Mouse (Mus musculus): ENCODE measurements around the gene Faf1. TPM values are rescaled to one million over a fixed set of nuclear protein-coding genes. Genes with fewer than 3 reads are reported as not detected.

The Faf1 gene
- total and polyA plus RNA-seq, 3 experiments = 34.9 to 52.8 (median 38.2) TPM

- Histone ChIP-seq H3K4me3 (replicated peaks in 1 of 3; ENCODE audit: low read depth in 2 of 3, low read length in 2 of 3, poor library complexity in 1 of 3) (no peak overlapping the region), H3K79me2 (replicated peaks; ENCODE audit: control insufficient read depth, extremely low read depth, insufficient read depth, poor library complexity, severe bottlenecking) (no peaks in the 10 kb centered on the region), H3K27ac (ENCODE audit: insufficient read depth, low read depth) (no peak overlapping the region), H3K9ac (ENCODE audit: insufficient read depth, low read depth) (no peak overlapping the region), H3K4me1 (ENCODE audit: control insufficient read depth in 1 of 2, insufficient read depth in 2 of 2) (peaks cover 0 to 8% of the 10 kb centered on the region in 2 experiments; a peak in 2 of 4 replicates), H3K9me3 (replicated peaks; ENCODE audit: low read length) (no peaks in the 10 kb centered on the region), H3K36me3 (replicated peaks in 1 of 2; ENCODE audit: control insufficient read depth in 1 of 2, insufficient read depth in 1 of 2, low read length in 1 of 2) (peaks cover 2 to 12% of the 10 kb centered on the region in 2 experiments), H3K4me2 (ENCODE audit: insufficient read depth, low read depth, poor library complexity, severe bottlenecking) (no peak overlapping the region), H3K27me3 (replicated peaks) (no peaks in the 10 kb centered on the region)
- in situ Hi-C loops (cut with MboI; ENCODE audit: low pct_ligation_motif_present, low pct_unique_long_range_greater_than_20kb, low sequenced_read_pairs) (no loop called here), dilution Hi-C loops (cut with MboI; ENCODE audit: extremely low pct_ligation_motif_present, extremely low pct_unique_long_range_greater_than_20kb, low sequenced_read_pairs) (no loop called here)
- DNase-seq (ENCODE audit: extremely low read depth) = no peak
- TF ChIP-seq MAX (IDR thresholded peaks at IDR 0.05; ENCODE audit: low read length) (no peak), TCF12 (IDR thresholded peaks at IDR 0.05; ENCODE audit: low read depth, low read length) (no peak), MAZ (IDR thresholded peaks at IDR 0.05; ENCODE audit: low read depth, low read length) (no peak), CHD1 (IDR thresholded peaks at IDR 0.05; ENCODE audit: low read depth, low read length) (no peak), MEF2A (IDR thresholded peaks at IDR 0.05; ENCODE audit: borderline replicate concordance, low read depth, low read length) (no peak), ZNF384 (IDR thresholded peaks at IDR 0.05; ENCODE audit: low read depth, low read length) (no peak), POLR2AphosphoS2 (IDR thresholded peaks at IDR 0.05; ENCODE audit: low read depth, low read length) (no peak)
Observed at GRCm38 (mm10) chr4:109860256-109860655, 183.9 kb downstream of the Faf1 start.

GRCm38 (mm10) chr4:109862271-109862670 is 185.9 kb downstream of the Faf1 start:
- Histone ChIP-seq H3K4me3 (replicated peaks in 1 of 3; ENCODE audit: low read depth in 2 of 3, low read length in 2 of 3, poor library complexity in 1 of 3) (no peak overlapping the region), H3K27ac (ENCODE audit: insufficient read depth, low read depth) (no peak overlapping the region), H3K9ac (ENCODE audit: insufficient read depth, low read depth) (no peak overlapping the region), H3K4me1 (ENCODE audit: control insufficient read depth in 1 of 2, insufficient read depth in 2 of 2) (peaks cover 0 to 8% of the 10 kb centered on the region in 2 experiments; a peak in 2 of 4 replicates), H3K79me2 (replicated peaks; ENCODE audit: control insufficient read depth, extremely low read depth, insufficient read depth, poor library complexity, severe bottlenecking) (no peaks in the 10 kb centered on the region), H3K4me2 (ENCODE audit: insufficient read depth, low read depth, poor library complexity, severe bottlenecking) (no peak overlapping the region), H3K9me3 (replicated peaks; ENCODE audit: low read length) (no peaks in the 10 kb centered on the region), H3K36me3 (replicated peaks in 1 of 2; ENCODE audit: control insufficient read depth in 1 of 2, insufficient read depth in 1 of 2, low read length in 1 of 2) (peaks cover 0 to 4% of the 10 kb centered on the region in 2 experiments), H3K27me3 (replicated peaks) (no peaks in the 10 kb centered on the region)
- no peak for DNase-seq (ENCODE audit: extremely low read depth)
- TF ChIP-seq MEF2A (IDR thresholded peaks at IDR 0.05; ENCODE audit: borderline replicate concordance, low read depth, low read length) (no peak), TCF12 (IDR thresholded peaks at IDR 0.05; ENCODE audit: low read depth, low read length) (no peak), MXI1 (IDR thresholded peaks at IDR 0.05; ENCODE audit: low read depth, low read length) (no peak), MYC (IDR thresholded peaks at IDR 0.05; ENCODE audit: low read depth, low read length) (no peak), ZC3H11A (IDR thresholded peaks at IDR 0.05; ENCODE audit: low read depth, low read length) (no peak), UBTF (IDR thresholded peaks at IDR 0.05; ENCODE audit: low read depth, low read length) (no peak), NELFE (IDR thresholded peaks at IDR 0.05; ENCODE audit: low read depth, low read length) (no peak), MAZ (IDR thresholded peaks at IDR 0.05; ENCODE audit: low read depth, low read length) (no peak), PAX5 (IDR thresholded peaks at IDR 0.05; ENCODE audit: low read length) (no peak), IRF4 (IDR thresholded peaks at IDR 0.05; ENCODE audit: low read depth, low read length) (no peak), KAT2A (IDR thresholded peaks at IDR 0.05; ENCODE audit: insufficient replicate concordance, low read length) (no peak)
- in situ Hi-C loops (cut with MboI; ENCODE audit: low pct_ligation_motif_present, low pct_unique_long_range_greater_than_20kb, low sequenced_read_pairs) (no loop called here), dilution Hi-C loops (cut with MboI; ENCODE audit: extremely low pct_ligation_motif_present, extremely low pct_unique_long_range_greater_than_20kb, low sequenced_read_pairs) (no loop called here)
